Mouse (Mus musculus): ENCODE results near the gene Abcc1. TPM values are rescaled to one million over a fixed set of nuclear protein-coding genes. Genes with fewer than 3 reads are reported as not detected.

The Abcc1 gene
- polyA plus RNA-seq, 1 experiment from 2014 or later, result 9.4 TPM

Other genes starting within 250 kb of the Abcc1 start
- 187 and 189 TPM in 2 replicates for gene Nde1, start 198.3 kb upstream of the Abcc1 start, polyA plus RNA-seq (2014; fragmentation: Nextera tagmentation; extraction: Ambion mirVana)
- gene Marf1, start 198.2 kb upstream of the Abcc1 start, polyA plus RNA-seq (2014; fragmentation: Nextera tagmentation; extraction: Ambion mirVana), result 21.4 TPM in 2 replicates
- gene Myh11, start 70.2 kb upstream of the Abcc1 start, polyA plus RNA-seq (2014; fragmentation: Nextera tagmentation; extraction: Ambion mirVana), result 0.08 TPM in 1 of 2 replicates, not detected in the other
- gene Fopnl, start 44.2 kb upstream of the Abcc1 start, polyA plus RNA-seq (2014; fragmentation: Nextera tagmentation; extraction: Ambion mirVana), result 150 and 154 TPM in 2 replicates
- gene A630010A05Rik, start 200.8 kb downstream of the Abcc1 start, polyA plus RNA-seq (2014; fragmentation: Nextera tagmentation; extraction: Ambion mirVana), result not detected in 2 replicates